Mouse (Mus musculus): ENCODE measurements around the gene Tle6. TPM values are rescaled to one million over a fixed set of nuclear protein-coding genes. Genes with fewer than 3 reads are reported as not detected.
"Not testable (repeated sequence)": the region's sequence is repeated elsewhere in the genome, so short reads cannot be mapped to it uniquely, and the experiment has no call there.

The Tle6 gene
- 10 to 100 TPM in 1 of 2 experiments, 1 to 10 TPM in 1; 7.9 to 11.1 TPM for total RNA-seq (2021)
- long read RNA-seq, experiment 1, partial matches to known transcripts = 0 of 9 reads
- long read RNA-seq, experiment 1, other reads (novel, unspliced or antisense) = 8 of 9 reads
- long read RNA-seq, experiment 2, partial matches to known transcripts = 0 of 6 reads
- long read RNA-seq, experiment 2, other reads (novel, unspliced or antisense) = 6 of 6 reads

GRCm38 (mm10) chr10:81600738-81601203 lies at the start of gene Tle6:
Gene Tle6, minus strand, starts transcription at chr10:81601073.
- peak; percentile 96 for DNase-seq

GRCm38 (mm10) chr10:81648803-81649775 lies 48.2 kb upstream of the Tle6 start, which contains the start of gene Gm10778:
Gene Gm10778, plus strand, starts transcription at chr10:81649059.
- peak; percentile 91 to 95 for DNase-seq

GRCm38 (mm10) chr10:81646015-81646555 lies 45.2 kb upstream of the Tle6 start:
- DNase-seq = no peak

- no peak for DNase-seq
Observed at GRCm38 (mm10) chr10:81645391-81645790, 44.5 kb upstream of the Tle6 start.

- no peak for DNase-seq
Observed at GRCm38 (mm10) chr10:81644716-81645115, 43.8 kb upstream of the Tle6 start.

GRCm38 (mm10) chr10:81644162-81644561 lies 43.3 kb upstream of the Tle6 start:
- no peak for DNase-seq

GRCm38 (mm10) chr10:81643449-81644055 lies 42.7 kb upstream of the Tle6 start:
- DNase-seq = peak; percentile 93 to 98

- DNase-seq = no peak
Observed at GRCm38 (mm10) chr10:81642648-81643448, 42.0 kb upstream of the Tle6 start.

GRCm38 (mm10) chr10:81641978-81642647 lies 41.2 kb upstream of the Tle6 start:
- no peak for DNase-seq

- no peak for DNase-seq
Observed at GRCm38 (mm10) chr10:81641566-81641965, 40.7 kb upstream of the Tle6 start.

GRCm38 (mm10) chr10:81640825-81641224 lies 40.0 kb upstream of the Tle6 start:
- not testable (repeated sequence) for DNase-seq

- no peak for DNase-seq
Observed at GRCm38 (mm10) chr10:81638101-81638500, 37.2 kb upstream of the Tle6 start.

- no peak for DNase-seq
Observed at GRCm38 (mm10) chr10:81636338-81636737, 35.5 kb upstream of the Tle6 start.

- peak; percentile 73 to 84 for DNase-seq
Observed at GRCm38 (mm10) chr10:81633253-81634099, 32.6 kb upstream of the Tle6 start.

- no peak for DNase-seq
Observed at GRCm38 (mm10) chr10:81628390-81628789, 27.5 kb upstream of the Tle6 start, which contains the start of gene Ankrd24. Gene Ankrd24, plus strand, starts transcription at chr10:81628540.

GRCm38 (mm10) chr10:81627836-81628220 lies 27.0 kb upstream of the Tle6 start:
- DNase-seq = peak in 1 of 2 experiments; percentile 36

- peak; percentile 95 to 96 for DNase-seq
Observed at GRCm38 (mm10) chr10:81626994-81627835, 26.3 kb upstream of the Tle6 start, which contains the start of gene Sirt6. Gene Sirt6, minus strand, starts transcription at chr10:81627797.

GRCm38 (mm10) chr10:81626101-81626993 lies 25.5 kb upstream of the Tle6 start:
- no peak for DNase-seq
